17 mouse cellular contexts compared by ENCODE assay signal in genomic region chr2:52476801-52477549, GRCm38 (mm10). TPM values are rescaled to one million over a fixed set of nuclear protein-coding genes. Genes with fewer than 3 reads are reported as not detected.
DNase-seq lines count a peak whose midpoint lies in the region; ATAC-seq lines count a peak whose summit lies in the region.
"Had no signal": no experiment of that assay in that cellular context is flagged by ENCODE, and none has a peak within 500 bp of the region (broad histone marks: within the 10 kb centered on the region; RNA-seq: fewer than 3 reads in every experiment).

No protein-coding gene starts in this region.

- peak overlapping the region; percentile 32 for H3K4me2 ChIP-seq in heart, embryonic 15.5 days
- no peak overlapping the region for H3K4me2 ChIP-seq in neural tube, embryonic 15.5 days
- H3K4me2 ChIP-seq: embryonic facial prominence, embryonic 13.5 days; limb, embryonic 15.5 days; midbrain, embryonic 12.5 days had no signal

- no peak overlapping the region for H3K9ac ChIP-seq in heart, embryonic 15.5 days
- no peak overlapping the region for H3K9ac ChIP-seq in neural tube, embryonic 15.5 days (replicated peaks)
- H3K9ac ChIP-seq: embryonic facial prominence, embryonic 13.5 days; limb, embryonic 15.5 days; midbrain, embryonic 12.5 days had no signal

- peak; percentile 81 for ATAC-seq in heart, embryonic 15.5 days (replicated peaks; ENCODE audit: insufficient number of reproducible peaks, insufficient read depth, low FRiP score, low read depth)
- ATAC-seq in neural tube, embryonic 15.5 days (ENCODE audit: low FRiP score): no peak
- ATAC-seq: forebrain, embryonic 14.5 days; hindbrain, embryonic 16.5 days had no signal

- DNase-seq in adrenal gland, postnatal 14 days: peak; percentile 29
- no peak for DNase-seq in adrenal gland, adult 8-10 months
- no peak for DNase-seq in heart, adult 8-10 months (ENCODE audit: low spot score)
- DNase-seq in B cell, adult 2 months: peak; percentile 7 to 8
- peak; percentile 36 for DNase-seq in lung, postnatal 10 days
- no peak for DNase-seq in left cerebral cortex, postnatal 25 days (ENCODE audit: low spot score in 2 of 2)
- DNase-seq: cerebellum, adult 11 months; gastrocnemius, postnatal 10 days; kidney, postnatal 10 days; thymus, postnatal 14 days had no signal

- 37% methylated on average over 13 of the region's 13 CpGs for WGBS in heart, embryonic 15.5 days
- WGBS in neural tube, embryonic 15.5 days: 76% methylated on average over 13 of the region's 13 CpGs

- H3K36me3 ChIP-seq in heart, embryonic 15.5 days: no peaks in the 10 kb centered on the region
- H3K36me3 ChIP-seq in neural tube, embryonic 15.5 days: peaks cover 35% of the 10 kb centered on the region
- H3K36me3 ChIP-seq: embryonic facial prominence, embryonic 13.5 days; limb, embryonic 15.5 days had no signal

- H3K9me3 ChIP-seq in heart, embryonic 15.5 days (replicated peaks): no peaks in the 10 kb centered on the region
- no peaks in the 10 kb centered on the region for H3K9me3 ChIP-seq in neural tube, embryonic 15.5 days (replicated peaks)
- H3K9me3 ChIP-seq: embryonic facial prominence, embryonic 13.5 days; limb, embryonic 15.5 days; midbrain, embryonic 12.5 days had no signal

- peaks cover 14% of the 10 kb centered on the region for H3K4me1 ChIP-seq in heart, embryonic 15.5 days (replicated peaks)
- H3K4me1 ChIP-seq in neural tube, embryonic 15.5 days: no peaks in the 10 kb centered on the region
- H3K4me1 ChIP-seq: midbrain, embryonic 12.5 days had no signal

- no peaks in the 10 kb centered on the region for H3K27me3 ChIP-seq in heart, embryonic 15.5 days
- no peaks in the 10 kb centered on the region for H3K27me3 ChIP-seq in neural tube, embryonic 15.5 days (replicated peaks)
- H3K27me3 ChIP-seq: embryonic facial prominence, embryonic 13.5 days; limb, embryonic 15.5 days; midbrain, embryonic 12.5 days had no signal

- intact Hi-C loops in left cerebral cortex, postnatal 25 days (cut with DNase I): no loop called here

- H3K27ac ChIP-seq in heart, embryonic 15.5 days: peak overlapping the region; percentile 64
- no peak overlapping the region for H3K27ac ChIP-seq in neural tube, embryonic 15.5 days (replicated peaks)
- H3K27ac ChIP-seq: embryonic facial prominence, embryonic 13.5 days; limb, embryonic 15.5 days; midbrain, embryonic 12.5 days had no signal

- no peak overlapping the region for H3K4me3 ChIP-seq in heart, embryonic 15.5 days
- no peak overlapping the region for H3K4me3 ChIP-seq in neural tube, embryonic 15.5 days (replicated peaks)
- H3K4me3 ChIP-seq: embryonic facial prominence, embryonic 13.5 days; limb, embryonic 15.5 days; midbrain, embryonic 12.5 days had no signal

RNA-seq across cellular contexts. Expression of gene Arl5a, which starts 52.3 kb away (rescaled TPM):
- 48.4 and 49.6 TPM in 2 replicates for total RNA-seq in adrenal gland, postnatal 14 days (2021)
- 10 to 100 TPM; 39.8 to 62.9 (median 49.8) TPM for total RNA-seq in adrenal gland, adult 8-10 months (2022)
- polyA plus RNA-seq in heart, embryonic 15.5 days (2015; fragmentation: Nextera tagmentation; extraction: Ambion mirVana): 42.2 and 45.2 TPM in 2 replicates
- total RNA-seq in heart, adult 8-10 months (2022): 10 to 100 TPM; 33.6 to 40.2 (median 35.9) TPM
- 10 to 100 TPM; 63.0 to 64.2 TPM for total RNA-seq in left cerebral cortex, postnatal 25 days (2021)
- polyA plus RNA-seq in neural tube, embryonic 15.5 days (2015; fragmentation: Nextera tagmentation; extraction: Ambion mirVana): 34.5 and 37.6 TPM in 2 replicates

Comparison
In these comparisons a context has a peak if more than half of its experiments do, and no peak if none do; other contexts are left out.
1. DNase-seq: peak in adrenal gland, postnatal 14 days (single experiment), B cell, adult 2 months (2 of 2) and lung, postnatal 10 days (single experiment); none in adrenal gland, adult 8-10 months (single experiment), heart, adult 8-10 months (single experiment) and left cerebral cortex, postnatal 25 days (0 of 2).